Mouse (Mus musculus): ENCODE measurements around the gene Zbtb20.
A peak's percentile ranks its signal among the peaks of the same experiment; 100 is the strongest.

Zbtb20 gene

GRCm38 (mm10) chr16:43408622-43409021 lies 532.9 kb downstream of the Zbtb20 start:
- DNase-seq = no peak

GRCm38 (mm10) chr16:43409108-43409909 lies 533.6 kb downstream of the Zbtb20 start:
- DNase-seq = no peak

GRCm38 (mm10) chr16:43409910-43410612 lies 534.4 kb downstream of the Zbtb20 start:
- no peak for DNase-seq

GRCm38 (mm10) chr16:43410613-43410974 lies 534.9 kb downstream of the Zbtb20 start:
- no peak for DNase-seq

- DNase-seq = no peak
Measured at GRCm38 (mm10) chr16:43415864-43416263, 540.2 kb downstream of the Zbtb20 start.

- no peak for DNase-seq
Measured at GRCm38 (mm10) chr16:43419923-43420322, 544.2 kb downstream of the Zbtb20 start.

- no peak for DNase-seq
Measured at GRCm38 (mm10) chr16:43428955-43429354, 553.3 kb downstream of the Zbtb20 start.

GRCm38 (mm10) chr16:43430030-43430429 lies 554.3 kb downstream of the Zbtb20 start:
- no peak for DNase-seq

GRCm38 (mm10) chr16:43431514-43432371 lies 556.1 kb downstream of the Zbtb20 start:
- DNase-seq = peak; percentile 37

- DNase-seq = peak; percentile 45
Measured at GRCm38 (mm10) chr16:43434941-43435340, 559.3 kb downstream of the Zbtb20 start.

- DNase-seq = no peak
Measured at GRCm38 (mm10) chr16:43438878-43439371, 563.2 kb downstream of the Zbtb20 start.

- DNase-seq = no peak
Measured at GRCm38 (mm10) chr16:43441392-43441791, 565.7 kb downstream of the Zbtb20 start.

GRCm38 (mm10) chr16:43443034-43443433 lies 567.4 kb downstream of the Zbtb20 start:
- no peak for DNase-seq

GRCm38 (mm10) chr16:43448141-43448981 lies 572.7 kb downstream of the Zbtb20 start:
- DNase-seq = no peak

- DNase-seq = no peak
Measured at GRCm38 (mm10) chr16:43454370-43454934, 578.8 kb downstream of the Zbtb20 start.

GRCm38 (mm10) chr16:43456446-43457172 lies 580.9 kb downstream of the Zbtb20 start:
- no peak for DNase-seq

GRCm38 (mm10) chr16:43457814-43458213 lies 582.1 kb downstream of the Zbtb20 start:
- DNase-seq = no peak

GRCm38 (mm10) chr16:43458726-43459223 lies 583.1 kb downstream of the Zbtb20 start:
- no peak for DNase-seq

- DNase-seq = no peak
Measured at GRCm38 (mm10) chr16:43461745-43462378, 586.2 kb downstream of the Zbtb20 start.

All from kidney, adult 18-20 months (tissue).